Mouse (Mus musculus): Measurements from ENCODE around the gene Pom121l2.

DNA sequence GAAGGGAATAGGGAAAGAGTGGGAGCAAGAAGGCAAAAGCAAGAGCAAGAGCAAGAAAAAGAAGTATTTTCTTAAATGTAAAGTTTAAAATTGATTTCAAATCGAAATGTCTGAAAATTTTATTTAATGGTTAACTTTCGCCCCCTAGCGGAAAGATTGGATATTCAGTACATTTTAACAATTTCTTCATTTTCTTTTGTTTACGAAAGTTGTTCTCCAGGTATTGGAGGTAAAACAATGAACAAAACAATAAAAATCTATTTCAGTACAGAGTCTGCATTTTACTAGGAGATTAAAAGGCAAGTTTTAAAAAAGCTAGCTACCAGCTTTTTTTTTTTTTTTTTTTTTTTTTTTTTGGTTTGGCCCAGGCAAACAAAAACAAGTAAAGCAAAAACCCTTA, 49.5 kb downstream of the Pom121l2 start:
- TF ChIP-seq ZC3H11A (IDR thresholded peaks at IDR 0.05; ENCODE audit: borderline replicate concordance, low read depth, low read length) (no peak), MAFK (IDR thresholded peaks at IDR 0.05; ENCODE audit: insufficient read depth, low read depth, low read length) (no peak)
